Mouse (Mus musculus): ENCODE data around the gene Rcor3. TPM values are rescaled to one million over a fixed set of nuclear protein-coding genes. Genes with fewer than 3 reads are reported as not detected.
A peak's percentile ranks its signal among the peaks of the same experiment; 100 is the strongest.

The Rcor3 gene
- polyA plus RNA-seq, 1 experiment: 29.9 TPM

DNA sequence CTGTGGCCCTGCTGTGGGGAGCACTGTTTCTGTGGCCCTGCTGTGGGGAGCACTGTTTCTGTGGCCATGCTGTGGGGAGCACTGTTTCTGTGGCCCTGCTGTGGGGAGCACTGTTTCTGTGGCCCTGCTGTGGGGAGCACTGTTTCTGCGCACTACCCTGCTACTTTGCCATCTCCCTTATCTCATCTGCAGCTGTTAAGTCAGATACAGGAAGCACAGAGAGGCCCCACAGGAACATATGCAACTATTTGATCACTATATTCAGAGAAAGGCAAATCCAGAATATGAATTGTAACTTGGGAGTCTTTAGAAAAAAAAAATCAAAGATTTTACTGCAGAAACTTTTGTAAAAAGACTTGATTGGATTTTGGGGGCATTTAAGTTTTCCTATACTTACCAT is 22.5 kb downstream of the Rcor3 start:
- no peaks in the 10 kb centered on the region for H3K4me1 ChIP-seq (replicated peaks; ENCODE audit: control insufficient read depth, insufficient read depth, low read length)
- no peak overlapping the region for H3K4me3 ChIP-seq (ENCODE audit: control insufficient read depth, insufficient read depth, low read length)
- H3K27ac ChIP-seq (ENCODE audit: control insufficient read depth, insufficient read depth, low read length): no peak overlapping the region
- no peak for DNase-seq
- TF ChIP-seq POLR2A (IDR thresholded peaks at IDR 0.05; ENCODE audit: control insufficient read depth, extremely low read depth, insufficient read depth, low read length, poor library complexity) (no peak), CTCF (IDR thresholded peaks at IDR 0.05; ENCODE audit: borderline replicate concordance, control insufficient read depth, extremely low read depth, insufficient read depth, low read length, poor library complexity) (no peak)
- H3K27me3 ChIP-seq (ENCODE audit: control insufficient read depth, insufficient read depth, low read length): no peaks in the 10 kb centered on the region
- whole genome bisulfite sequencing: 43% methylated on average over 1 of the region's 1 CpGs
- H3K36me3 ChIP-seq (ENCODE audit: control insufficient read depth, insufficient read depth, low read length): peaks cover 11% of the 10 kb centered on the region

DNA sequence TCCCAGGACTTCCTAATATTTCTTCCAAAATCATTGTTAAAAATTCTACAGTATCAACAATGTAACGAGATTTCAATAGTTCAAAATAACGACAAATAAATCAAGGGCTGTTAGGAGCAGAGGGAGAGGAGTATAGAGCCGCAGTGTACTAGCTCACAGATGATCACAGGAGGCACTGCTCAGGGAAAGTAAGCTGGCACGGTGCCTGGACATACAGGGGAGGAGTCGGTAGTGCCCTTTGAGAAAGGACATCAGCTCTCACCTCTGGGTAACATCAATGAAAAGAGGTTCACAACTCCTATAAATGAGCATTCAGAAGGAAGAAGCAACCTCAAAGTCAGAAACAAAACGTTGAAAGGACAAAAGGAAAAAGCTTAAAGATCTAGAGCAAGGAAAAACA is 28.7 kb downstream of the Rcor3 start:
- H3K4me3 ChIP-seq (ENCODE audit: control insufficient read depth, insufficient read depth, low read length): no peak overlapping the region
- TF ChIP-seq CTCF (IDR thresholded peaks at IDR 0.05; ENCODE audit: borderline replicate concordance, control insufficient read depth, extremely low read depth, insufficient read depth, low read length, poor library complexity): no peak
- no peak for TF ChIP-seq POLR2A (IDR thresholded peaks at IDR 0.05; ENCODE audit: control insufficient read depth, extremely low read depth, insufficient read depth, low read length, poor library complexity)
- no peak overlapping the region for H3K27ac ChIP-seq (ENCODE audit: control insufficient read depth, insufficient read depth, low read length)
- H3K36me3 ChIP-seq (ENCODE audit: control insufficient read depth, insufficient read depth, low read length): no peaks in the 10 kb centered on the region
- no peaks in the 10 kb centered on the region for H3K4me1 ChIP-seq (replicated peaks; ENCODE audit: control insufficient read depth, insufficient read depth, low read length)
- WGBS: 90% methylated on average over 6 of the region's 6 CpGs
- no peak for DNase-seq
- no peaks in the 10 kb centered on the region for H3K27me3 ChIP-seq (ENCODE audit: control insufficient read depth, insufficient read depth, low read length)

DNA sequence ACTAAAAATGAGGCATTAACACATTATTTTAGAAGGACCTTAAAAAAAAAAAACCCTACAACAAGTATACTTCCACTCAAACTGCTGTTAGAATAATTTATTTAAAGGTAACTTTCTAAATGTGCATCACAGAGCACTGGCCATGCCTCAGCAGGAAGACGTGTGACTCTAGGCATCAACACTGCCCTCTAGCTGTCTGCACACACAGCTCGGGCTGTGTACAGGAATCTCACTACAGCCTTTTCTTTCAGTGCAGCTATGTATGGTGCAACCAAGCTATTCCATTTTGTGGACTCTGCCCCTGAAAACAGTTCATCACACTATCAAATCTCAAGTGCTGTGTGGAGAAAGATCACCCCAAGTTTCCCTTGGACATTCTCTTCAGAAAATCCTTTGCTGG is 30.5 kb downstream of the Rcor3 start:
- H3K36me3 ChIP-seq (ENCODE audit: control insufficient read depth, insufficient read depth, low read length): no peaks in the 10 kb centered on the region
- 13% methylated on average over 2 of the region's 2 CpGs for WGBS
- TF ChIP-seq CTCF (IDR thresholded peaks at IDR 0.05; ENCODE audit: borderline replicate concordance, control insufficient read depth, extremely low read depth, insufficient read depth, low read length, poor library complexity) (peak; percentile 37; the same call in 1 of the 2 replicates), POLR2A (IDR thresholded peaks at IDR 0.05; ENCODE audit: control insufficient read depth, extremely low read depth, insufficient read depth, low read length, poor library complexity) (no peak)
- no peaks in the 10 kb centered on the region for H3K27me3 ChIP-seq (ENCODE audit: control insufficient read depth, insufficient read depth, low read length)
- H3K27ac ChIP-seq (ENCODE audit: control insufficient read depth, insufficient read depth, low read length): no peak overlapping the region
- no peaks in the 10 kb centered on the region for H3K4me1 ChIP-seq (replicated peaks; ENCODE audit: control insufficient read depth, insufficient read depth, low read length)
- peak; percentile 53 for DNase-seq
- H3K4me3 ChIP-seq (ENCODE audit: control insufficient read depth, insufficient read depth, low read length): no peak overlapping the region

DNA sequence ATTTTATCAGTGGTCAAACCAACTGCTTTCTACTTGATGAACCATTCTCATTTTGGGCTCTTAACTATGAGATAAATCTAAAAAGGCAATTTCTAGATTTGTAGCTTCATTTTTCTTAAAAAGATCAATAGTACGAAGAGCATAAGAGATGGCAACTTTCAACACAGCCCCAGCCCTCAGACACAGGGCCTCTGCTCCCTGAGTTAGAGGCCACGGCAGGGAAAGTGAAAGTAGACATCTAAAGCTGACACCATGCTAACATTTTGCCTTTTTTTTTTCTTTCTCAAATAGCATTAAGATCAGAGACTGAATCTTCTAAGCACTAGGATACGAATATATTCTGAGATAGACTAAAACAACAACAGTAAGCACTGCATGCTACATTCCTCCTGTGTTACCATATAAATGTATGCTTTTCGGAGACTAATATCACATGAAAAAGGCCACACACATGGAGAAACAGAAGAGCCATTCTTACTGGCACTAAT is 31.9 kb downstream of the Rcor3 start:
- no peak for TF ChIP-seq CTCF (IDR thresholded peaks at IDR 0.05; ENCODE audit: borderline replicate concordance, control insufficient read depth, extremely low read depth, insufficient read depth, low read length, poor library complexity)
- Histone ChIP-seq H3K4me1 (replicated peaks; ENCODE audit: control insufficient read depth, insufficient read depth, low read length) (no peaks in the 10 kb centered on the region), H3K36me3 (ENCODE audit: control insufficient read depth, insufficient read depth, low read length) (no peaks in the 10 kb centered on the region), H3K27ac (ENCODE audit: control insufficient read depth, insufficient read depth, low read length) (peak overlapping the region; percentile 37; the same call in 1 of the 2 replicates), H3K27me3 (ENCODE audit: control insufficient read depth, insufficient read depth, low read length) (no peaks in the 10 kb centered on the region), H3K4me3 (ENCODE audit: control insufficient read depth, insufficient read depth, low read length) (no peak overlapping the region)
- DNase-seq: no peak
- WGBS: 45% methylated on average over 4 of the region's 4 CpGs

DNA sequence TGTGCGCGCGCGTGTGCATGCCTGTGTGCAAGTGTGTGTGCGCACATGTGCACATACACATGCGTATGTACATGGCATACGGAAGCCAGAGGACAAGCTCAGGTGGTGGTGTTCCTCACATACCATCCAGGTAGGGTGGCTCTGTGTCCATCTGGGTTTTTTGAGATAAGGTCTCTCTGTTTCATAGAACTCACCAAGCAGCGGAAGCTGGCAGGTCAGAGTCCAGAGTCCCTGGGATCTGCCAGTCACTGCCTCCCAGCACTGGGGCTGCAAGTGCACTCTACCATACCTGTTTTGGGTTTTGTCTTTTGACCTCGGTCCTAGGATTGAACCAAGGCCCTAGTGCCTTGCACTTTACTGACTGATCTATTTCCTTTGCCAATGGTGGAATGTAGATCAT is 33.8 kb downstream of the Rcor3 start:
- H3K27ac ChIP-seq (ENCODE audit: control insufficient read depth, insufficient read depth, low read length): no peak overlapping the region
- WGBS: 99% methylated on average over 9 of the region's 9 CpGs
- H3K4me3 ChIP-seq (ENCODE audit: control insufficient read depth, insufficient read depth, low read length): no peak overlapping the region
- no peak for TF ChIP-seq CTCF (IDR thresholded peaks at IDR 0.05; ENCODE audit: borderline replicate concordance, control insufficient read depth, extremely low read depth, insufficient read depth, low read length, poor library complexity)
- no peak for TF ChIP-seq POLR2A (IDR thresholded peaks at IDR 0.05; ENCODE audit: control insufficient read depth, extremely low read depth, insufficient read depth, low read length, poor library complexity)
- no peak for DNase-seq
- 0 out of 2 replicates have a peak, but pooled peaks cover 6% of the 10 kb centered on the region for H3K36me3 ChIP-seq (ENCODE audit: control insufficient read depth, insufficient read depth, low read length)
- H3K4me1 ChIP-seq (replicated peaks; ENCODE audit: control insufficient read depth, insufficient read depth, low read length): no peaks in the 10 kb centered on the region
- no peaks in the 10 kb centered on the region for H3K27me3 ChIP-seq (ENCODE audit: control insufficient read depth, insufficient read depth, low read length)

DNA sequence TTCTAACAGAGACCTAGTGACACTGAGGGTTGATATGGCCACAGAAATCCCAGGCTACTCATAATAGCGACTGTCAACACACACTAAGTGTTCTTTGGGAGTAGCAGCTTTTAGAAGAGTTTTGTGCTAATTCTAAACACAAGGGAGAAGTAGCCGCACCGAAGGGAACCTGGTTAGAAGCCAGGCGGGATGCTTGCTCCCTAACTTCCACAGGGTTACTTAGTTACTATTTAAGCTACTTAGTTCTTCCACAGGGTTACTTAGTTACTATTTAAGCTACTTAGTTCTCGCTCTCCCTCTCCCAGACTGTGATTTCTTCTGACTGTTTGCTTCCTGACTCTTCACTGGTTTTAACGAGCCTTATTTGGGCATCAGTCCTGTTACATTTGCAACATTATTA is 34.7 kb downstream of the Rcor3 start:
- Histone ChIP-seq H3K27ac (ENCODE audit: control insufficient read depth, insufficient read depth, low read length) (no peak overlapping the region), H3K4me1 (replicated peaks; ENCODE audit: control insufficient read depth, insufficient read depth, low read length) (no peaks in the 10 kb centered on the region), H3K4me3 (ENCODE audit: control insufficient read depth, insufficient read depth, low read length) (no peak overlapping the region), H3K27me3 (ENCODE audit: control insufficient read depth, insufficient read depth, low read length) (no peaks in the 10 kb centered on the region), H3K36me3 (ENCODE audit: control insufficient read depth, insufficient read depth, low read length) (0 out of 2 replicates have a peak, but pooled peaks cover 6% of the 10 kb centered on the region)
- WGBS: 95% methylated on average over 6 of the region's 6 CpGs
- TF ChIP-seq CTCF (IDR thresholded peaks at IDR 0.05; ENCODE audit: borderline replicate concordance, control insufficient read depth, extremely low read depth, insufficient read depth, low read length, poor library complexity) (no peak), POLR2A (IDR thresholded peaks at IDR 0.05; ENCODE audit: control insufficient read depth, extremely low read depth, insufficient read depth, low read length, poor library complexity) (no peak)
- DNase-seq: no peak

GRCm38 (mm10) chr1:192101359-192101758 is 36.5 kb downstream of the Rcor3 start:
- H3K27me3 ChIP-seq (ENCODE audit: control insufficient read depth, insufficient read depth, low read length): no peaks in the 10 kb centered on the region
- no peak for TF ChIP-seq CTCF (IDR thresholded peaks at IDR 0.05; ENCODE audit: borderline replicate concordance, control insufficient read depth, extremely low read depth, insufficient read depth, low read length, poor library complexity)
- TF ChIP-seq POLR2A (IDR thresholded peaks at IDR 0.05; ENCODE audit: control insufficient read depth, extremely low read depth, insufficient read depth, low read length, poor library complexity): no peak
- 0 out of 2 replicates have a peak, but pooled peaks cover 6% of the 10 kb centered on the region for H3K36me3 ChIP-seq (ENCODE audit: control insufficient read depth, insufficient read depth, low read length)
- H3K27ac ChIP-seq (ENCODE audit: control insufficient read depth, insufficient read depth, low read length): no peak overlapping the region
- H3K4me3 ChIP-seq (ENCODE audit: control insufficient read depth, insufficient read depth, low read length): no peak overlapping the region
- WGBS: 94% methylated on average over 8 of the region's 8 CpGs
- no peaks in the 10 kb centered on the region for H3K4me1 ChIP-seq (replicated peaks; ENCODE audit: control insufficient read depth, insufficient read depth, low read length)
- DNase-seq: no peak
